10 mouse cellular contexts compared by ENCODE assay signal in the genomic region with DNA sequence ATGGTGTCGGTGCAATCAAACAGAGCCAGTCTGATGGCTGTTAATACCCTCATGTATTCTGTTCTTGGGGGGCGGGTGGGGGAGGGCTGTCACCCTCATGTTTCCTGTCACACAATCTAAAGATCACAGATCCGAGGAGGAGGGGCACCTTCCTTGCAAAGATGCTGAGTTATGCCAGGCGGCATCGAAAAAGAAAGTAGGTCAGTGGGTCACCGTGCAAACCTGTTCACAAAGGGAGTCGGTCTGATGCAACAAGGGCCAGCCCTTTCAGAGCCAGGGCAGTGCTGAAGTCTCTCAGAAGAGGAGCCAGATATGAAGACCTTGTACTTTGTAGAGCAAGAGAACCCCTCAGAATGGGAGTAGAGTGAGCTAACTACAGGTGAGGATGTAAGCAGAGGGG. TPM values are rescaled to one million over a fixed set of nuclear protein-coding genes. Genes with fewer than 3 reads are reported as not detected.
DNase-seq lines count a peak whose midpoint lies in the region; ATAC-seq and TF ChIP-seq lines count a peak whose summit lies in the region.
"Had no signal": no experiment of that assay in that cellular context is flagged by ENCODE, and none has a peak within 500 bp of the region (broad histone marks: within the 10 kb centered on the region; RNA-seq: fewer than 3 reads in every experiment).

No protein-coding gene starts in this region.

- H3K27ac ChIP-seq in kidney, embryonic 16.5 days (ENCODE audit: low read length): no peak overlapping the region
- H3K27ac ChIP-seq in limb, embryonic 10.5 days: no peak overlapping the region
- H3K27ac ChIP-seq: lung, embryonic 15.5 days; stomach, embryonic 15.5 days had no signal

- H3K36me3 ChIP-seq in kidney, embryonic 16.5 days (ENCODE audit: insufficient read depth, low read length): no peaks in the 10 kb centered on the region
- H3K36me3 ChIP-seq in limb, embryonic 10.5 days: no peaks in the 10 kb centered on the region
- H3K36me3 ChIP-seq: lung, embryonic 15.5 days; stomach, embryonic 15.5 days had no signal

- no peak overlapping the region for H3K4me2 ChIP-seq in kidney, embryonic 16.5 days (replicated peaks; ENCODE audit: low read depth, low read length)
- H3K4me2 ChIP-seq: lung, embryonic 15.5 days; stomach, embryonic 15.5 days had no signal

- H3K4me1 ChIP-seq in kidney, embryonic 16.5 days (ENCODE audit: insufficient read depth, low read length): no peaks in the 10 kb centered on the region
- H3K4me1 ChIP-seq in limb, embryonic 10.5 days: peaks cover 17% of the 10 kb centered on the region

- peak; percentile 26 to 44 for DNase-seq in kidney, postnatal 25 days
- peak; percentile 66 for DNase-seq in brain, embryonic 14.5 days (ENCODE audit: low read depth)
- peak; percentile 66 for DNase-seq in retina, postnatal 7 days (ENCODE audit: low read depth, low spot score)
- no peak for DNase-seq in ovary, postnatal 36 days (ENCODE audit: low spot score)
- DNase-seq in right cerebral cortex, postnatal 10 days (ENCODE audit: low spot score in 2 of 2): no peak
- DNase-seq in limb, embryonic 10.5 days (ENCODE audit: low spot score): no peak

- no peak for TF ChIP-seq CTCF in brain, embryonic 14.5 days (IDR thresholded peaks at IDR 0.05; ENCODE audit: borderline replicate concordance, extremely low read depth, insufficient read depth, insufficient read length)

- H3K9me3 ChIP-seq in kidney, embryonic 16.5 days (ENCODE audit: low read length): no peaks in the 10 kb centered on the region
- H3K9me3 ChIP-seq in limb, embryonic 10.5 days (replicated peaks): no peaks in the 10 kb centered on the region
- H3K9me3 ChIP-seq: lung, embryonic 15.5 days; stomach, embryonic 15.5 days had no signal

- H3K9ac ChIP-seq in kidney, embryonic 16.5 days (replicated peaks; ENCODE audit: low read length): no peak overlapping the region
- H3K9ac ChIP-seq: lung, embryonic 15.5 days; stomach, embryonic 15.5 days had no signal

- no peak overlapping the region for H3K4me3 ChIP-seq in kidney, embryonic 16.5 days (ENCODE audit: low read length)
- H3K4me3 ChIP-seq in limb, embryonic 10.5 days: no peak overlapping the region
- H3K4me3 ChIP-seq: lung, embryonic 15.5 days; stomach, embryonic 15.5 days had no signal

- WGBS in kidney, embryonic 16.5 days: 31% methylated on average over 7 of the region's 7 CpGs
- 61% methylated on average over 7 of the region's 7 CpGs for WGBS in limb, embryonic 10.5 days

- no peaks in the 10 kb centered on the region for H3K27me3 ChIP-seq in kidney, embryonic 16.5 days (ENCODE audit: insufficient read depth, low read length)
- 0 out of 2 replicates have a peak, but pooled peaks cover 5% of the 10 kb centered on the region for H3K27me3 ChIP-seq in limb, embryonic 10.5 days (ENCODE audit: low read depth, poor library complexity, severe bottlenecking)
- H3K27me3 ChIP-seq: lung, embryonic 15.5 days; stomach, embryonic 15.5 days had no signal

- ATAC-seq in kidney, embryonic 16.5 days (ENCODE audit: low FRiP score, low TSS enrichment): no peak
- ATAC-seq in inflammation-experienced regulatory T-cells, adult 6 months: peak; percentile 77

- TF ChIP-seq POLR2A in brain, embryonic 14.5 days (IDR thresholded peaks at IDR 0.05; ENCODE audit: borderline replicate concordance, extremely low read depth, insufficient read depth, insufficient read length, poor library complexity, severe bottlenecking): no peak

RNA-seq across cellular contexts. Expression of gene Pdcl3, which starts 39.7 kb away (rescaled TPM):
- 165 and 172 TPM in 2 replicates for polyA plus RNA-seq in kidney, embryonic 16.5 days (2015; fragmentation: Nextera tagmentation; extraction: Ambion mirVana)
- polyA plus RNA-seq in brain, embryonic 14.5 days (2012; rRNA removed): 68.0 and 71.8 TPM in 2 replicates
- 100 to 1,000 TPM; 144 to 205 (median 169) TPM for polyA plus RNA-seq in inflammation-experienced regulatory T-cells, adult 6 months (2017; shearing (Covaris generic))
- polyA plus RNA-seq in limb, embryonic 10.5 days (2016; fragmentation: Nextera tagmentation; extraction: Ambion mirVana): 148 and 150 TPM in 2 replicates

Comparison
In these comparisons a context has a peak if more than half of its experiments do, and no peak if none do; other contexts are left out.
1. DNase-seq: peak in kidney, postnatal 25 days (2 of 2), brain, embryonic 14.5 days (single experiment) and retina, postnatal 7 days (single experiment); none in ovary, postnatal 36 days (single experiment), right cerebral cortex, postnatal 10 days (0 of 2) and limb, embryonic 10.5 days (single experiment).